ENCODE assay signal across 8 mouse cellular contexts in genomic region chr11:76997916-76998704, GRCm38 (mm10). TPM values are rescaled to one million over a fixed set of nuclear protein-coding genes. Genes with fewer than 3 reads are reported as not detected.
DNase-seq lines count a peak whose midpoint lies in the region; ATAC-seq and TF ChIP-seq lines count a peak whose summit lies in the region.

TSS of gene Slc6a4 (plus strand) at chr11:76998603.

- peaks cover 21% of the 10 kb centered on the region for H3K4me1 ChIP-seq in liver, embryonic 13.5 days (replicated peaks)
- peaks cover 14% of the 10 kb centered on the region for H3K4me1 ChIP-seq in small intestine, adult 2 months (ENCODE audit: control insufficient read depth, insufficient read depth, insufficient read length, low read length)

- TF ChIP-seq CTCF in brain, embryonic 14.5 days (IDR thresholded peaks at IDR 0.05; ENCODE audit: borderline replicate concordance, extremely low read depth, insufficient read depth, insufficient read length), result no peak
- no peak for TF ChIP-seq CTCF in small intestine, adult 2 months (IDR thresholded peaks at IDR 0.05; ENCODE audit: extremely low read depth, insufficient read length, insufficient replicate concordance, low read depth, low read length)

- no peaks in the 10 kb centered on the region for H3K9me3 ChIP-seq in liver, embryonic 13.5 days (replicated peaks)

- peak within 1 kb of the TSS; percentile 49 for H3K4me3 ChIP-seq in liver, embryonic 13.5 days (replicated peaks)
- peak within 1 kb of the TSS; percentile 75 for H3K4me3 ChIP-seq in small intestine, adult 2 months (ENCODE audit: low read depth, low read length)

- peak; percentile 7 for DNase-seq in right cerebral cortex, postnatal 25 days
- no peak for DNase-seq in right cerebral cortex, postnatal 14 days
- DNase-seq in brain, embryonic 14.5 days (ENCODE audit: low read depth), result peak; percentile 37
- DNase-seq in heart, postnatal 36 days, result peak; percentile 11 to 26
- DNase-seq in liver, embryonic 13.5 days, result no peak
- DNase-seq in urinary bladder, postnatal 10 days (ENCODE audit: low spot score), result no peak
- DNase-seq in gastrocnemius, postnatal 14 days, result no peak

- no peaks in the 10 kb centered on the region for H3K36me3 ChIP-seq in liver, embryonic 13.5 days
- no peaks in the 10 kb centered on the region for H3K36me3 ChIP-seq in small intestine, adult 2 months (ENCODE audit: control insufficient read depth, insufficient read depth, low read length)

- no peak for ATAC-seq in liver, embryonic 13.5 days (ENCODE audit: low read depth)

- H3K4me2 ChIP-seq in liver, embryonic 13.5 days, result peak within 1 kb of the TSS; percentile 70

- no peak for TF ChIP-seq POLR2A in brain, embryonic 14.5 days (IDR thresholded peaks at IDR 0.05; ENCODE audit: borderline replicate concordance, extremely low read depth, insufficient read depth, insufficient read length, poor library complexity, severe bottlenecking)
- no peak for TF ChIP-seq POLR2A in small intestine, adult 2 months (IDR thresholded peaks at IDR 0.05; ENCODE audit: low read depth, low read length)

- 2% methylated on average over 52 of the region's 52 CpGs for WGBS in liver, embryonic 13.5 days (ENCODE audit: insufficient replicate concordance)
- WGBS in small intestine, adult 2 months, result under 1% methylated on average over 51 of the region's 52 CpGs

- H3K9ac ChIP-seq in liver, embryonic 13.5 days, result no peak within 1 kb of the TSS

- H3K27me3 ChIP-seq in liver, embryonic 13.5 days, result peaks cover 75% of the 10 kb centered on the region
- peaks cover 9% of the 10 kb centered on the region for H3K27me3 ChIP-seq in small intestine, adult 2 months (ENCODE audit: control insufficient read depth, insufficient read depth, low read length)

- H3K27ac ChIP-seq in liver, embryonic 13.5 days, result no peak within 1 kb of the TSS
- no peak within 1 kb of the TSS for H3K27ac ChIP-seq in small intestine, adult 2 months (ENCODE audit: insufficient read depth, low read depth, low read length)

- intact Hi-C loops in heart, postnatal 36 days (cut with DNase I), result loop anchor here (1.0 to 5.0 kb wide), 2 partner anchors 74 to 95 kb away; no protein-coding TSS in a partner anchor
- intact Hi-C loops in gastrocnemius, postnatal 14 days (cut with DNase I; ENCODE audit: low total_unique reads), result loop anchor here (5.0 kb wide), 1 partner anchor 94 kb away; no protein-coding TSS in a partner anchor

RNA-seq across cellular contexts. Expression of gene Slc6a4, which starts in this region (rescaled TPM):
- polyA plus RNA-seq in brain, embryonic 14.5 days (2012; rRNA removed), result 5.6 and 9.4 TPM in 2 replicates
- under 1 TPM; 0.51 to 0.58 TPM for total RNA-seq in heart, postnatal 36 days (2021)
- polyA plus RNA-seq in liver, embryonic 13.5 days (2015; fragmentation: Nextera tagmentation; extraction: Ambion mirVana), result 2.1 and 2.4 TPM in 2 replicates
- polyA plus RNA-seq in small intestine, adult 2 months (2012; rRNA removed), result 21.6 and 67.2 TPM in 2 replicates
- total RNA-seq in gastrocnemius, postnatal 14 days (2021), result under 1 TPM; 0.40 to 0.49 TPM

Comparison
In these comparisons a context has a peak if more than half of its experiments do, and no peak if none do; other contexts are left out.
1. DNase-seq: peak in right cerebral cortex, postnatal 25 days (single experiment) and brain, embryonic 14.5 days (single experiment); none in right cerebral cortex, postnatal 14 days (single experiment), liver, embryonic 13.5 days (single experiment), urinary bladder, postnatal 10 days (single experiment) and gastrocnemius, postnatal 14 days (single experiment).
2. Peak in DNase-seq in heart, postnatal 36 days; RNA of the gene not detected or under 1 TPM.